Mouse (Mus musculus) heart, adult 2 months (tissue): ENCODE results near the gene Hspa1l. TPM values are rescaled to one million over a fixed set of nuclear protein-coding genes. Genes with fewer than 3 reads are reported as not detected.
"Not testable (repeated sequence)": the region's sequence is repeated elsewhere in the genome, so short reads cannot be mapped to it uniquely, and the experiment has no call there.

Source experiments
- DNase-seq, 2 experiments: peaks; one replicate each; pipeline ENCODE4 v3.0.0; 2021
- H3K27ac ChIP-seq: fragments of 200-600 bp; 2 replicates; pipeline ENCODE4 v1.8.1; 2022
- H3K27me3 ChIP-seq: fragments of 200-500 bp; 2 replicates; pipeline ENCODE4 v1.6.1; 2012; ENCODE audit warnings: mild to moderate bottlenecking, low read length, inconsistent platforms, mixed read lengths; ENCODE audit not compliant: control insufficient read depth, insufficient read depth
- H3K36me3 ChIP-seq: fragments of 200-500 bp; 2 replicates; pipeline ENCODE4 v1.6.1; 2012; ENCODE audit warnings: low read length, inconsistent platforms; ENCODE audit not compliant: control insufficient read depth, insufficient read depth
- H3K4me1 ChIP-seq: fragments of 200-500 bp; 2 replicates; pipeline ENCODE4 v1.6.1; 2011; ENCODE audit warnings: low read length; ENCODE audit not compliant: control insufficient read depth, insufficient read depth
- H3K4me3 ChIP-seq: fragments of 200-600 bp; 2 replicates; pipeline ENCODE4 v1.8.1; 2022
- H3K79me2 ChIP-seq: fragments of 200-500 bp; replicated peaks from 2 replicates; pipeline ENCODE4 v1.6.1; 2012; ENCODE audit warnings: mild to moderate bottlenecking, inconsistent platforms, low read length, moderate library complexity, mixed read lengths; ENCODE audit not compliant: control insufficient read depth, insufficient read depth
- H3K9ac ChIP-seq: fragments of 200-500 bp; 2 replicates; pipeline ENCODE4 v1.6.1; 2012; ENCODE audit warnings: low read depth, mild to moderate bottlenecking, control low read depth, inconsistent platforms, low read length, mixed read lengths
- CTCF ChIP-seq: fragments of 200-600 bp; IDR thresholded peaks from 2 replicates; pipeline ENCODE4 v1.8.1; 2022; ENCODE audit warnings: antibody characterized with exemption, mild to moderate bottlenecking, moderate library complexity
- EP300 ChIP-seq: fragments of 200-500 bp; IDR thresholded peaks from 2 replicates; pipeline ENCODE4 v1.6.1; 2011; ENCODE audit warnings: low read depth, low read length, control low read depth; ENCODE audit not compliant: insufficient read depth
- POLR2A ChIP-seq: fragments of 200-500 bp; IDR thresholded peaks from 2 replicates; pipeline ENCODE4 v1.6.1; 2011; ENCODE audit warnings: mild to moderate bottlenecking, low read depth, low read length, control low read depth; ENCODE audit not compliant: insufficient read depth
- WGBS: fragments of 180-500 bp; shearing (Covaris S2); methylation state at CpG from one replicate; pipeline ENCODE4 v1.1.7; 2018; 5-methylcytosine and 5-hydroxymethylcytosine counted together
- intact Hi-C: fragments of 180-260 bp; cut with DNase I; formaldehyde crosslinking; loops from one replicate; pipeline ENCODE4 v1.15.1; 2025
- polyA plus RNA-seq: library from polyadenylated mRNA; depleted of rRNA; stranded (reverse); fragments of >200 nt; gene quantifications from 2 replicates; pipeline ENCODE4 v1.2.3, GENCODE M21; 2012
- total RNA-seq, 2 experiments: library from RNA; stranded (reverse); gene quantifications; 2 replicates each; pipeline ENCODE4 v1.2.3; 2021

The Hspa1l gene
- total and polyA plus RNA-seq, 3 experiments, result 3.6 to 10.9 (median 8.3) TPM

DNA sequence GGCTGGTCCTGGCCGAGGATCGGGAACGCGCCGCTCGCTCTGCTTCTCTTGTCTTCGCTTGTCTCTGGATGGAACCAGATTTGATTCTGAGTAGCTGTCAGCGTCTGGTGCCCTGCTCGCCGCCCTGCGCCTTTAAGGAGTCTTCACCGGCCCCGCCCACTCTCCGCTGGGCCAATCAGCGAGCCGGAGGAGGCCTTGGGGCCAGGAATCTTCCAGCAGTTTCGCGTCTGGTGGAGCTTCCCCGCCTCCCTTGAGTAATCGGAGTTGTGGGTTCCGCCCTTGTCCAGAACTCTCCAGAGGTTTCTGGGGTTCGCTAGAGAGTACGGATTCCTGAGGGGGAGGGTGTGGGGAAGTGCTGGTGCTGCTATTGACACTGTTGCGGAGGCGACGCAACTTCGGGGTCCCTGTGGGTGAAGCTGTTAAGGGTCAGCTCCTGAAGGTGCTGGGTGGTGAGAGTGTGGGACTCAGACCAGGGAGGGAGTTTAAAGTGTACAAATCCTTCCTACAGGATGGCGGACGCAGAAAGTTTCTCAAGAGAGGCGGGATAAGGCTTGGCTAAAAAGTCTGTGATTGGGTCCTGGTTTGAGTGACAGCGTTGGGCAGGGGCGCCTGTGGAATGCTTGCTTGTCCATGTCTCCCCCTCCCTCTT lies 13.2 kb upstream of the Hspa1l start, which contains the start of gene Hspa1b:
TSS of gene Hspa1b (minus strand) at position 109 of the 649 bp plus-strand sequence.
- H3K36me3 ChIP-seq, H3K4me1 ChIP-seq, intact Hi-C loops, H3K79me2 ChIP-seq, H3K27me3 ChIP-seq: not testable (repeated sequence)
- under 1% methylated on average over 32 of the region's 32 CpGs for WGBS
- DNase-seq, result peak; percentile 92 to 95
- Histone ChIP-seq H3K9ac (peak within 1 kb of the TSS; percentile 97), H3K27ac (peak within 1 kb of the TSS; percentile 100), H3K4me3 (peak within 1 kb of the TSS; percentile 80)
- TF ChIP-seq POLR2A (peak; percentile 94), EP300 (peak; percentile 89)

DNA sequence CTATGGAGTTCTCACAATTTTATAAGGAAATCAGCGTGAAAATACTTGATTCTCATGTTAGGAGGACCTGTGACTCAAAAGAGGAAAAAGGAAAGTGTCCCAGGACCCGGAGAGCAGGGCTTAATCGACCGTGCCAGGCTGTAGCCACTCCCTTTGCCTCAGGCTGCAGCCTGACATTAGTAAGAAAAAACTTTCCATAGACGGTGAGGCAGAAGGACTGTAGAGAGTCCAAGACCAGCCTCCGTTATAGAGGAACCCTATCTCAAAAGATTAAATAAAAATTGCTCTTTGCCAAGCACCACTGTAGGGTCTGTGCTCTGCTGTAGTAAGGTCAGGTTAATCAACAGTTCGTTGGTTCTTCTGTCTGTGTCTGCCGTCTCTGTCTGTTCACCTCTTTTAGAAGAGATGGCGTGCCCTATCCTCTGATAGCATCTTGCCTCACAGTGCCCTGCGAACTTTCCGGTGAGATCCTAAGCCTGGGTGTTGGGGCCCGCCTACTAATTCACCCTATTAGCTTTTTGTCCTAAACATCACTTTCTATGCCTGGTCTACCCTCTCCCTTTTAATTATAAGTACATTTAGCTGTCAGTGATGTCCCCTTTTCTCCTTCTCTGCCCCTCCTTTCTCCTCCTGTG lies 12.5 kb upstream of the Hspa1l start:
- Histone ChIP-seq H3K27me3 (no peaks in the 10 kb centered on the region), H3K4me1 (peaks cover 1% of the 10 kb centered on the region; the same call in 1 of the 2 replicates), H3K9ac (peak overlapping the region; percentile 97), H3K79me2 (no peaks in the 10 kb centered on the region), H3K36me3 (no peaks in the 10 kb centered on the region; the same call in 1 of the 2 replicates), H3K4me3 (peak overlapping the region; percentile 80), H3K27ac (peak overlapping the region; percentile 100)
- peak; percentile 63 for DNase-seq
- TF ChIP-seq EP300 (no peak), POLR2A (no peak), CTCF (no peak)
- WGBS, result 14% methylated on average over 12 of the region's 12 CpGs
- intact Hi-C loops, result no loop called here

DNA sequence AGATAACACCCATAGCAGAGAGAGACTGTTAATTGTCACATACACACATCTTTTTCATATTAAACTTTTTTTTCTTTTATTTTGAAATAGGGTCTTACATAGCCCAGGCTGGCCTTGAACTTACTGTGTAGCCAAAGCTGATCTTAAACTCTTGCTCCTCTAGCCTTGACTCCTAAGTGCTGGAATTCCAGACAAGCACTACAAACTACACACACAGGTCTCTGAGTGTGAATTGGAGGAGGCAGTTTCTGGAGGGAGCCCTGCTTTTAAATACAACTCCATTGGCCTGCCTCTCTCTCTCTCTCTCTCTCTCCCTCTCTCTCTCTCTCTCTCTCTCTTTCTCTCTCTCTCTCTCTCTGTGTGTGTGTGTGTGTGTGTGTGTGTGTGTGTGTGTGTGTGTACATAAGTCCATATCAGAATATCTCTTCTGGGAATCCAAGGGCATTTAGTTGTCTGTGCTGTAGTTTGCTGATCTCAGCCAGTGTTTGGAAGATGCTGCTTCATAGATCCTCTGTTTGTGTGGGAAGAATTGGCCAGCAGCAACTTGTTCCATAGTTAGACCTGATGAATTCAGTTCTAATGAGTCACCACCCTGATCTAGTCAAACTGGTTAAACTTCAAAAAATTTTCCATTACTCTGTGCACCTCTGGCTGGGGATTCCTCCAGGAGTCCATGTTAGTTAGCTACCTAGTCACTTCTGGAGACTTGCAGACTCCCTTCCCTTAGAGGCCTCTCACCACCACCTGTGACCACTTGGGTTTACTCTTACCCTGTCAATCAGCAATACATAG lies 11.6 kb upstream of the Hspa1l start:
- no peak overlapping the region for H3K9ac ChIP-seq
- H3K4me3 ChIP-seq, result no peak overlapping the region
- peaks cover 5% of the 10 kb centered on the region for H3K4me1 ChIP-seq
- H3K27me3 ChIP-seq, result no peaks in the 10 kb centered on the region
- no peak for TF ChIP-seq POLR2A
- TF ChIP-seq EP300, result no peak
- no peak for TF ChIP-seq CTCF
- intact Hi-C loops, result no loop called here
- DNase-seq, result no peak
- no peaks in the 10 kb centered on the region; the same call in 1 of the 2 replicates for H3K36me3 ChIP-seq
- H3K27ac ChIP-seq, result peak overlapping the region; percentile 100
- H3K79me2 ChIP-seq, result no peaks in the 10 kb centered on the region

DNA sequence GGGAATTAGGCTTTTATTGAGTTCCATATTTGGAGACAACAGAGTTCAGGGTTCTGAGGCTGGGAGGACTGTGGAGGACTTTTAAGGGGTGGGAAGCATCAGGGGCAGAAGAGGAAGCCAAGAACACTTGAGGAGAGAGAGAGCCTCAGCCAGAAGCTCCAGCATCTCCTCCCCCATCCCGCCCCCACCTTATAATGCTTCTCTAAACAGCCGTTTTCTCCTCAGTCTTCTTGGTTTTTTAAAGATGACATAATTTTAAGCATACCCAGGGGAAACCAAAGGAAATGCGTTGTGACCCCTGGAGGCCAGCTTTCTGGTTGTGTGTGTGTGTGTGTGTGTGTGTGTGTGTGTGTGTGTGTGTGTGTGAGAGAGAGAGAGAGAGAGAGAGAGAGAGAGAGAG lies 10.4 kb upstream of the Hspa1l start:
- Histone ChIP-seq H3K36me3 (no peaks in the 10 kb centered on the region; the same call in 1 of the 2 replicates), H3K9ac (no peak overlapping the region), H3K27ac (peak overlapping the region; percentile 45), H3K27me3 (no peaks in the 10 kb centered on the region), H3K4me3 (no peak overlapping the region), H3K79me2 (no peaks in the 10 kb centered on the region), H3K4me1 (peaks cover 5% of the 10 kb centered on the region)
- WGBS, result 13% methylated on average over 3 of the region's 3 CpGs
- TF ChIP-seq CTCF (no peak), EP300 (no peak), POLR2A (no peak)
- intact Hi-C loops, result no loop called here
- DNase-seq, result peak in 1 of 2 experiments; percentile 25

DNA sequence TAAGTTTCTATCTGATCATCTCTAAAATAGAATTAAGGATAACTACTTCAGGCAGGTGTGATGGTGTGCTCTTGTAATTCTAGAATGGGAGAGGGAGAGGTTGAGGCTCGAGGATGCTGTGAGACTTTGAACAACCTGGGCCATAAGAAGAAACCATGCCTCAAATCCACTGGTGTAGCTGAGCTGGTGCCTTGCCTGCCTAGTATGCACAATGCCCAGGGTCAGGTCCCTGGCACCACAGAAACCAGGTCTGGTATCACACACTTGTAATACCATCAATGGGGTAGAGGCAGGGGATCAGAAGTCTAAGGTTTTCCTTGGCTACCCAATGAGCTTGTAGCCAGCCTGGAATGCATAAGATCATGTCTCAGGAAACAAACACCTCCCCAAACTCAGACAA lies 9.7 kb upstream of the Hspa1l start:
- DNase-seq, result no peak
- WGBS, result 75% methylated on average over 1 of the region's 1 CpGs
- H3K36me3 ChIP-seq, result no peaks in the 10 kb centered on the region; the same call in 1 of the 2 replicates
- H3K27ac ChIP-seq, result no peak overlapping the region; the same call in 1 of the 2 replicates
- no peaks in the 10 kb centered on the region for H3K79me2 ChIP-seq
- H3K9ac ChIP-seq, result no peak overlapping the region
- TF ChIP-seq CTCF (no peak), EP300 (no peak), POLR2A (no peak)
- no peaks in the 10 kb centered on the region for H3K27me3 ChIP-seq
- no peak overlapping the region for H3K4me3 ChIP-seq
- intact Hi-C loops, result no loop called here
- H3K4me1 ChIP-seq, result peaks cover 5% of the 10 kb centered on the region
